Mouse (Mus musculus): ENCODE results near the gene Cltb. TPM values are rescaled to one million over a fixed set of nuclear protein-coding genes. Genes with fewer than 3 reads are reported as not detected.
"Not testable (repeated sequence)": the region's sequence is repeated elsewhere in the genome, so short reads cannot be mapped to it uniquely, and the experiment has no call there.

The Cltb gene
- 100 to 1,000 TPM; 252 to 268 TPM for total RNA-seq (2021)
- long read RNA-seq, experiment 1, transcript Cltb-201 (6 exons, 1,004 nt): major isoform, 100 of 386 reads
- long read RNA-seq, experiment 1, transcript Cltb-202 (5 exons, 2,186 nt): minor isoform, 22 of 386 reads
- long read RNA-seq, experiment 1, partial matches to known transcripts: 1 of 386 reads
- long read RNA-seq, experiment 1, other reads (novel, unspliced or antisense): 259 of 386 reads
- long read RNA-seq, experiment 2, transcript Cltb-202 (5 exons, 2,186 nt): minor isoform, 29 of 452 reads
- long read RNA-seq, experiment 2, transcript Cltb-201 (6 exons, 1,004 nt): major isoform, 158 of 452 reads
- long read RNA-seq, experiment 2, partial matches to known transcripts: 7 of 452 reads
- long read RNA-seq, experiment 2, other reads (novel, unspliced or antisense): 256 of 452 reads

- peak; percentile 88 to 96 for DNase-seq (ENCODE audit: low spot score in 2 of 2)
- no peak for TF ChIP-seq CTCF (conservative IDR thresholded peaks at IDR 0.05)
- H3K4me3 ChIP-seq: peak within 1 kb of the TSS; percentile 99
- H3K27ac ChIP-seq: peak within 1 kb of the TSS; percentile 98
These were observed at the start of gene Cltb for GRCm38 (mm10) chr13:54610972-54611754. TSS of gene Cltb (minus strand) at chr13:54611344.

- H3K4me3 ChIP-seq: no peak overlapping the region
- no peak for TF ChIP-seq CTCF (conservative IDR thresholded peaks at IDR 0.05)
- DNase-seq (ENCODE audit: low spot score in 2 of 2): no peak
- H3K27ac ChIP-seq: no peak overlapping the region
These were observed 49.7 kb upstream of the Cltb start for GRCm38 (mm10) chr13:54660877-54661276.

- no peak for TF ChIP-seq CTCF (conservative IDR thresholded peaks at IDR 0.05)
These were observed 39.3 kb upstream of the Cltb start for GRCm38 (mm10) chr13:54650461-54650860.

GRCm38 (mm10) chr13:54635011-54635410 lies 23.9 kb upstream of the Cltb start:
- no peak for TF ChIP-seq CTCF (conservative IDR thresholded peaks at IDR 0.05)
- no peak for DNase-seq (ENCODE audit: low spot score in 2 of 2)
- H3K4me3 ChIP-seq: no peak overlapping the region
- no peak overlapping the region for H3K27ac ChIP-seq

More at GRCm38 (mm10) chr13:54650461-54650860, 39.3 kb upstream of the Cltb start:
- no peak overlapping the region for H3K4me3 ChIP-seq
- H3K27ac ChIP-seq: no peak overlapping the region
- no peak for DNase-seq (ENCODE audit: low spot score in 2 of 2)

GRCm38 (mm10) chr13:54632731-54633277 lies 21.7 kb upstream of the Cltb start:
- no peak overlapping the region for H3K27ac ChIP-seq
- TF ChIP-seq CTCF (conservative IDR thresholded peaks at IDR 0.05): no peak
- no peak for DNase-seq (ENCODE audit: low spot score in 2 of 2)
- no peak overlapping the region for H3K4me3 ChIP-seq

- TF ChIP-seq CTCF (conservative IDR thresholded peaks at IDR 0.05): no peak
These were observed 18.0 kb upstream of the Cltb start for GRCm38 (mm10) chr13:54629128-54629527.

GRCm38 (mm10) chr13:54621960-54622521 lies 10.9 kb upstream of the Cltb start:
- Histone ChIP-seq H3K27ac (peak overlapping the region; percentile 96), H3K4me3 (peak overlapping the region; percentile 98)
- DNase-seq (ENCODE audit: low spot score in 2 of 2): no peak
- no peak for TF ChIP-seq CTCF (conservative IDR thresholded peaks at IDR 0.05)

More at GRCm38 (mm10) chr13:54629128-54629527, 18.0 kb upstream of the Cltb start:
- Histone ChIP-seq H3K27ac (no peak overlapping the region), H3K4me3 (no peak overlapping the region)
- no peak for DNase-seq (ENCODE audit: low spot score in 2 of 2)

GRCm38 (mm10) chr13:54621155-54621932 lies 10.2 kb upstream of the Cltb start, which contains the start of gene Faf2:
TSS of gene Faf2 (plus strand) at chr13:54621784.
- peak; percentile 100 for TF ChIP-seq CTCF (conservative IDR thresholded peaks at IDR 0.05)
- peak within 1 kb of the TSS; percentile 96 for H3K27ac ChIP-seq
- peak; percentile 97 to 100 for DNase-seq (ENCODE audit: low spot score in 2 of 2)
- peak within 1 kb of the TSS; percentile 98 for H3K4me3 ChIP-seq

GRCm38 (mm10) chr13:54616998-54617397 lies 5.9 kb upstream of the Cltb start:
- DNase-seq (ENCODE audit: low spot score in 2 of 2): no peak
- Histone ChIP-seq H3K4me3 (no peak overlapping the region), H3K27ac (no peak overlapping the region)
- peak; percentile 35 for TF ChIP-seq CTCF (conservative IDR thresholded peaks at IDR 0.05)

- DNase-seq (ENCODE audit: low spot score in 2 of 2): no peak
- no peak for TF ChIP-seq CTCF (conservative IDR thresholded peaks at IDR 0.05)
- no peak overlapping the region for H3K27ac ChIP-seq
- no peak overlapping the region for H3K4me3 ChIP-seq
These were observed 5.2 kb upstream of the Cltb start for GRCm38 (mm10) chr13:54616307-54616706.

GRCm38 (mm10) chr13:54613141-54613540 lies 2.0 kb upstream of the Cltb start:
- not testable (repeated sequence) for H3K27ac ChIP-seq; H3K4me3 ChIP-seq; DNase-seq (ENCODE audit: low spot score in 2 of 2)
- TF ChIP-seq CTCF (conservative IDR thresholded peaks at IDR 0.05): peak; percentile 61

- Histone ChIP-seq H3K27ac (peak overlapping the region; percentile 98), H3K4me3 (peak overlapping the region; percentile 99)
- DNase-seq (ENCODE audit: low spot score in 2 of 2): peak in 1 of 2 experiments; percentile 47
- TF ChIP-seq CTCF (conservative IDR thresholded peaks at IDR 0.05): no peak
These were observed 552 bp downstream of the Cltb start for GRCm38 (mm10) chr13:54610613-54610971.

All from layer of hippocampus, adult 2 months (tissue).